Mouse (Mus musculus): ENCODE measurements around the gene Dclre1b.
A peak's percentile ranks its signal among the peaks of the same experiment; 100 is the strongest.
"Not testable (repeated sequence)": the region's sequence is repeated elsewhere in the genome, so short reads cannot be mapped to it uniquely, and the experiment has no call there.

The Dclre1b gene

DNA sequence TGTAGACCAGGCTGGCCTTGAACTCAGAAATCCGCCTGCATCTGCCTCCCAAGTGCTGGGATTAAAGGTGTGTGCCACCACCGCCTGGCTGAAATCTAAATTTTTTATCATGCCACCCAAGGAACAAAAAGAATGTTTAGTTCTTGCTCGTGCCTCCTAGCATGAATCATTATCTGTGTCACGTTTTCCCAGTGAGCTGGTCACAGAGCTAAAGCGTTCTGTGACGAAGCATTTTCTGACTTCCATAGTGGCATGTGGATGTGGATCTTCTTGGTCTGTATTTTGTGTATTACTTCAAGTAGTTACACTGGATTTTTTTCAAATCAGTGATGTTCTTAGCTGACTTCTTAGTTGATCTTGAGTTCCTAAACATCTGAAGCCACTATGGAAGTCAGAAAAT lies 1.7 kb upstream of the Dclre1b start:
- DNase-seq (ENCODE audit: low read depth) = no peak

DNA sequence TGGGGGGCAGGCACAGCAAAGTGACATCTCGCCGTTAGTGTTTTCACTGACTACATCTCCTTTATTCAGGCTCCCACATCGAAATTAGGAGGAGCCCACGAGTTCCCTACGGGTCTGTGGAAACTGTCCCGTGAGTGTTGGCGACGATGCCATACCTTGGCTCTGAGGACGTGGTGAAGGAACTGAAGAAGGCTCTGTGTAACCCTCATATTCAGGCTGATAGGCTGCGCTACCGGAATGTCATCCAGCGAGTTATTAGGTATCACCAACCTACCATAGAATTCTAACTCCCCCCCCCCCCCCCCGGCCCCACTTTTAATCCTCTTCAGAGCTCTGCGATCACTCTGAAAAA lies 531 bp upstream of the Dclre1b start:
- DNase-seq (ENCODE audit: low read depth) = no peak

DNA sequence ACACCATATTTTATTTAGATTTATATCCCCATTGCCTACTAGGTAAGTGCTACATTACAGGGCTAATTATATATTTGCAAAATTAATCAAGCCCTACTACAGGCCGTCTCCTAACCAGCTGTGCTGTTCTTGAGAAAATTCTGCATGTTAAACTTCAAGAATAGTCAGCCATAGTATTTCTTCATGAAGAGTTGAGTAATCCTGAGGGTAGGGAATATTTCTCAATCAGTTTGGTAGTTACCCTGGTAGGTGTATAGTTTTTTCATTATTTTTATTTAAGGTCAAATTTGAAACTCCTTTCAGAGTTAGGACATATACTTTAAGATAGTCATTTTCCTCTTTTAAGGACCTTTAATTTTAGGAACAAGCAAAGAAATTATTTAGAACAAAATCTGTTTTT lies 3.6 kb downstream of the Dclre1b start:
- no peak for DNase-seq (ENCODE audit: low read depth)

DNA sequence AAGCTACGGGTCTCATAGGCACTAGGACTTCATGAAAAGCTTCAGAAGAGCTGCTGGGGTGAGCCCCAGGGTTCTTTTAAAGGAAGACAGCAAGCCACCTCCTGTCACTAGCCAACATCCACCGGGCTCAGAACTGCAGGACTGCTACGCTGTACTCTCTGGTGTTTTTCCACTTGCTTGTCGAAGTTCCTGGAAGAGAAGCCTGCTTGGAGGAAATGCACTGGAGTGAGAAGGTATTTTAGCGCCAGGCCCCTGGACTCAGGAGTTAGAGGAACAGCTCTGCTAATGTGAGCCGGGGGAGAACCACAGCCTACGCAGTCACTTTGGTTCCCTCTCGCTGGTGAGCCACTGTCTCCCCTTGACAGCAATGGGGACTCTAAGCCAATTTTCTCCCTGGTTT lies 6.4 kb downstream of the Dclre1b start:
- DNase-seq (ENCODE audit: low read depth) = no peak

DNA sequence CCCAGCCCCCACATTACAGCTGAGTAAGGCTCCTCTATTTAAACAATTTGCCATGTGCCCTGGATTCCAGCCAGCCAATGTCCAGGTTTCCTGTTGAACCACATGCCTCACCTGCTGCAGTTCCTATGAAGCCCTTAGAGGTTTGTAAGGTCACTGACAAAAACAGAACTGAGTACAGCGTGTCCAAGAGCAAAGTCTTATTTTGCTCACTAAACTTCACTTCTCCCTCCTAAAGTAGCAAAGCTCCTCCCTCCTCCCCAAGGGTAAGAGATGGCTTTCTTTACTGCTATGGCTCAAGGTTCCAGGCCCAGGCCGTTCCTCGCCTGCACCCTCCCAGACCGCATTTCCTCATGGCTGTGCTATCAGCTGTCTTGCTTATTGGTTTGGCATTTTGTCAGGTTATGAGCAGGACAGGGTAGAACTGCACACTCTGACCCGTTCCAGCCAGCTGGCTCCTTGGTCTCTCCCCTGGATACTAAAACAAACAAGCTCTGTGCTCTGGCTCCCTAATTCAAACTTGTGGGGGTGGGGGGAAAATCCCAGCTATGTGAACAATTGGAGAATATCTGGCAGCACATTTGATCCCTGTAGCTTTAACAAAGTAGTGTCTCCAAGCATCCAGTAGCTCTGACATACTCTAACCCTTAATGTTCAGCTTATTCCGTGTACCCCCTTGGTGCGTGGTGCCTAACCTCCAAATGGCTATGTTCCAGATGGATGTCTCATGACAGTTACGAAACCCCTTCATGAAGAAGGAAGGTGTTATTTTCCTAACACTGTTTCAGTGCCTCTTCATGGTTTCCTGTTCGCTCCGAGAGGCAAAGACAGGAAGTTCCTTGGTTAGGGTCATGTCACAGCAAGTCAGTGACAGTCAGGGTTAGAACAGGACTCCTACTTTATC lies 7.4 kb downstream of the Dclre1b start:
- peak; percentile 82 for DNase-seq (ENCODE audit: low read depth)

DNA sequence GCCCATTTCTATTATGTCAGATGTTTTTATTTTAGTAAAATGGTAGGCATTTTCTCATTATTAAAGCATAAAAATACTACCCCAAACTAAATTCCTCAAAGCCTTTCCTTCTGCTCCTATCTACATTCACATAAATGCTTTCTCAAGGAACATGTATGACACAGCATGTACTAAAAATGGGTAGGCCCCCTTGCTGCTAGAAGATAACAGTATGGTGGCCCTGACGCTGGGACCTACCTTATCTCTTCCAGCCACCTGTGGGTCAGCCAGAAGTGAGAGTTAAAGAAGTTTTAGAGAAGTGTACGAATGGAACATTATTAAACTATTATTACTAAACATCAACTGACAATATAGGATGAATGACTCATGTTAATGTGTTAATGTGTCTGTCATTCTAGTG lies 9.7 kb downstream of the Dclre1b start:
- DNase-seq (ENCODE audit: low read depth) = no peak

DNA sequence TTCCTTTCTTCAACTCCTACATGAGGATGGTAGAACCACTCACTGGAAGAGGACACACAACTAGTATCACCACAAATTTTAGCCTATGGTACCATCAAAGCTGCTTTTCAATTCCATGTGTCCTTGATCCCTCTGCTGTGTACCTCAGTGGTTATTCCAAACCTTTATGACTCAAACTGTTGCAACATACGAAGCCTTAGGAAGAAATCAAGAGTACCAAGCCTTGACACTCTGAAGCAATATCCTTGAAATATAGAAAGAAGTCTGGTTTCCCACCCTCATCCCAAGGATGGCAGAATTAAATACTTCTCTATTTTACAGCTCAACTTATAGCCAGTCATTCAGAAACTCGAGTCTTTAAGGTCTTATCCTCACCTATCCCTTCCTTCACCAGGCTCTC lies 12.9 kb downstream of the Dclre1b start:
- DNase-seq (ENCODE audit: low read depth) = no peak

DNA sequence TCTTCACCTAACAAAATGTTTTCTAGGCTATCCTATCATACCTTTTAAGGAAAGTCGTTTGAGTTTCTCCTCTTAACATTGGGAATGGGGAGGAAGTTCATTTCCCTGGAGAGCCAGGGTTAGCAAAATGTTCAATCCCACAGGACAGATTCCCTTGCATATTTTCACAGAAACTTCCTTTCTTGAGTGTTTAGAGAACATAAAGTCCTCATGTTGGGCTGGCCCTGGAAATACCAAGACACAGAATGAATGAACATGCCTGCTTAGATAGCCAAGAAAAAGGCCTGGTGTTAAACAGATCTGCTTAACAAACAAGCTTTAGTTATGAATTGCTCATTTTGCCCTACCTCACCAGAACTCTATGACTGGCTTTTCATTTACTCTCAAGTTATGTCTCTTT lies 16.7 kb downstream of the Dclre1b start:
- DNase-seq (ENCODE audit: low read depth) = no peak

DNA sequence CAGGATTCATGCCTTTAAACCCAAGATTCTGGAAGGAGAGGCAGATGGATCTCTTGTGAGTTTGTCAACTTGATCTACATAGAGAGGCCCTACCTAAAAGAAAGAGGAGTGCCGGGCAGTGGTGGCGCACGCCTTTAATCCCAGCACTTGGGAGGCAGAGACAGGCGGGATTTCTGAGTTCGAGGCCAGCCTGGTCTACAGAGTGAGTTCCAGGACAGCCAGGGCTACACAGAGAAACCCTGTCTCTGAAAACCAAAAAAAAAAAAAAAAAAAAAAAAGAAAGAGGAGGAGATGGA lies 17.2 kb downstream of the Dclre1b start:
- not testable (repeated sequence) for DNase-seq (ENCODE audit: low read depth)

DNA sequence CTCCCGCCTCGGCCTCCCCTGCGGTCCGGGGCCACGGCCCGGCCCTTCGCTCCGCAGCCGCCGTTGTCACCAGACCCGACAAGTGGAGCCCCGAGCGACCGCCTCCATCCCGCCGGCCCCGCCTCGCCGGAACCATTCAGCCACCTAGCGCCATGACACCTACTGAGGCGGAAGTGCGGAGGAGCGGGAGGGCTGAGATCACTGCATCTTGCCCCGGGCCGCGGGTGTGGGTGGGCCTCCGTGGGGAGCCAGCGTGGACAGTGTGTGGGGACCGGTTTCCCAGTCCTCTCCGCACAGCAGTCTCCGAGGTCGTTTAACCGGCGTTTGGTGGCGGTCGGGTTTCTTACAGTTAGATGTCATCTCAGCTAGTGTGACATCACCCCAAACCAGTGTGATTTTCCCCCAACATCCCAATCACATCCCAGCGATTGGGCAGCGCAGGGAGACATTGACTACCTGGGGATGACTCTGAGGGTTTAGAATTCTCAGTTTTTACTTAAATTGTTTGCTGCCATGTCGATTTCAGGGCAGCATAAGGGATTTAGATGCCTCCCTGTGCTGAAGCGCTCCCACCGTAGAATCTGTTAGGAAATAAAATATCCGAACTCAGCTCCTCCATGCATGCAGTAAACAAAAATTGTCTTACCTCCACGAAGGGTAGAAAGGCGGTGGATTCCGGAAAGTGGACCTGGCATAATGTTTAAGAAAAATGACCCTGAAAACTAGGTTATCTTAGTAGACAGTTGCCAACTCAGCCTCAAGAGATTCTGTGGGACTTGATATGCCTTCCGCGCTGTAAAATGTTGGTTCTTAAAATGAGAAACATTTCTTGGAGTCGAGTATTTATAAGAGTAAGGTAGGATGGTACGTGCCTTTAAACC lies 17.8 kb downstream of the Dclre1b start, which contains the start of gene Hipk1:
Gene Hipk1 (minus strand): TSS at position 334 of the 881 bp plus-strand sequence.
- DNase-seq (ENCODE audit: low read depth) = no peak

DNA sequence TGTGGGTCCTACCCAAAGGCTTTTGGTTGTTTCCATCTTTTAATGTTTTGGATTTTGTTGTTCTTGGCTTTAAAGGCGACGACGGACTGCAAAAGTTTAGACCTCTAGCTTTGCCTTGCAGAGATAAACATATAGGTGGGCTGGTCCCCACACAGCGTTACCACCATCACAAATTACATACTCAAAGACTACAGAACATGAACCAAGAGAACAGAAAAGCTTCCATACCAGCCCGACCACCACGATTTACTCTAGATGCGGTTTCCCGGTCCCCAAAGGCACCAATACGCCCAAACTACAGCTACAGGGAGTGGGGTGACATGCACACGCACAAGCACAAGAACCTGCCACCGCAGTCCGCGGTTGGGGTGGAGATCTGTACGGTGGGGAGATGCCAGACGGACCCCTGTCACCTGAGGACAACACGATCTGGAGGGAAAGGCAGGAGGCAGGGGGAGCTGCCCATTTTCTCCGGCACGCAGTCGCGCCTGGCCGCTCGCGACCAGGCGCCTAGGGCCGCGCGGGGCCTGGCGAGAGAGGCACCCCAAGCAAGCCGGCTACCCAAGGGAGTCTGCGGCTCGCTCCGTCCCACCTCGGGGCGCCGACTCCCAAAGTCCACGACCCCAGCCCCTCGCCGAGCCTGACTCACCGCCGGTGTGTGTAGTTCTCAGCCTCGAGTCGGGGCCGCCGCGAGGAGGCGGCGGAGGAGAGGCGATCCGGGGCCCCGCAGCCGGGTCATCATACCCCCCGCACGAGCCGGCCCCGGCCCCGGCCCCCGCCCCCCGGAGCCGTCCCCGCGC lies 18.7 kb downstream of the Dclre1b start:
- DNase-seq (ENCODE audit: low read depth) = no peak

DNA sequence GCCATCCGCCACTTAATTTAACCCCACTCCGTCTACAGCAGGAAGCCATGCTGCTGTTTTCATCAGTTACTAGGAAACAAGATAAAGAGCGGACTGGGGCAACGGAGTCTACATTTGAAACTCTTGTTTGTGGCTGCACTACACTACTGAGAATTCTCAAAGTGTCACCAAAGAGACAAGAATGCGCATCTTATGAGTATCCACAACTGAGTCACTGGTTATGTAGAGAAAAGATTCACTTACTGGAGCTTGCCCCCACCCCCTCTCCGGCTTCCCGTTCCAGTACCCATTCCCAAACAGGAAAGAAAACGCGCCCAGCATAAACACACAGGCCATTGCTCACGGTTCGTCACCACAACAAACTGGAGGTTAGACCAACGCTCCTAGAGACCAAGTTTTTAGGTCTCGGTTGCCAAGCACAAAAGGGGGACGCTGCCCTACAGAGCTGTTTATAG lies 19.3 kb downstream of the Dclre1b start:
- DNase-seq (ENCODE audit: low read depth) = no peak

DNA sequence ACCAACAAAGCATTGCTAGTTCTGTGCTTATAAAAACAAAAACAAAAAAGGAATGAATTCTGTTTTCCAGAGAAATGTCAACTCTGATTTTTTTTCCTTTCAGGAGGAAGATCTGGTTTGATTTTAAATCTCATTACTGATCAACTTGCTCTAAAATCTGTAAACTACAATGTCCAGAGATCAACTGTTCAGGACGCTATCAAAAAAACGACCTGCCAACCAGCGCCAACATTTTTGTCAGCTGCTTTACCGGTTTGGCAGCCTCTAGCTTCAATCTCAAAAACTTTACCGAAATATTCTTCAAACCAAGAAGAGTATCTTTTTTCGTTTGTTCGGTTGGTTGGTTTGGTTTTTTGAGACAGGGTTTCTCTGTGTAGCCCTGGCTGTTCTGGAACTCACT lies 20.1 kb downstream of the Dclre1b start:
- DNase-seq (ENCODE audit: low read depth) = no peak

DNA sequence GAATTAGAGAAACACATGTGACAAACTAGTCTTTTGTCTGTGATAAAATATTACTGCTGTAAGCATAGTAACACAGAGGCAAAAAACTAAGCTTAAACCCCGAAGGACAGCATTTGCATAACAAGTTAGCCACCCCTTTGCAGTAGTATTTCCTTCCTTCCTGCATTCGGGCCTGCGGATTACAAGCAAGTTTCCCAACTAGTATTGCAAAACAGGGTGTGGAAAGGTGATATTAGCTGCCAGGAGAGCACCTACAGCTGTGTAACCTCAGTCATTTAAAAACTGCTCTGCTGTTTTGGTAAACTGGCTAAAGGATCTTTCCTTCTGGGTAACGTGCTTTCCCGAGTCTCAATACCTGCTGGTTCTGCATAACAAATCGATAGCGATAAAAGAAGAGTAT lies 22.0 kb downstream of the Dclre1b start:
- no peak for DNase-seq (ENCODE audit: low read depth)

DNA sequence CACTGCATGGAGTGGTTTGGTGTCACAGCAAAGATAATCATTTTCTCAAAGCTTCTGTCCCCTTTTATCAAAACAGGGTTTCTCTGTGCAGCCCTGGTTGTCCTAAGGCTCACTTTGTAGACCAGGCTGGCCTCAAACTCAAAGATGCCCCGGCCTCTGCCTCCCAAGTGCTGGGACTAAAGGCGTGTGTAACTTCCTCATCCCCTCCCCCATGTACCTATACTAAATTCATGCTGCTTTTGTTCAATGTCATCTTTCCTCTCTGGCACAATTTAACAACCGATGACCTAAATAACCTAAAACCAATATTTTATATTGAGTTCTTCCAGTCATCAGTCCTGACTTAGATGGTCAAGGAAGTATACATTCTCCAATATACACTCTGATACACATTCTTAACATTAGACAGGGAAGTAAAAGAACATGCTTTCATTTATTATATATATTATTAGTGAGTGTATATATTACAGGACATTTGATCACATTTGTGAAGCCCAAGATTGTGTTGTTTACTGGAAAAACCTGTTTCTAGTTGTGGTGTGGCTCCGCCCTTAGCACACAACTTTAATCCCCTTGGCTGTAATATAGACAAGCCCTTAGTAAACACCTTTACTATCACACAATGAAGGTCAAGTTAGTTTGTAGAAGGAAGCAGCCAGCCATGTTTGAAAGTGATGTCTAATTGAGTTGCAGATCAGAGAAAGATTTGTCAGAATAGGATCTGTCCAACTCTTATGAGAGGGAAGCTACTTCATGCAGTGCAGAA lies 26.2 kb downstream of the Dclre1b start:
- DNase-seq (ENCODE audit: low read depth) = no peak

DNA sequence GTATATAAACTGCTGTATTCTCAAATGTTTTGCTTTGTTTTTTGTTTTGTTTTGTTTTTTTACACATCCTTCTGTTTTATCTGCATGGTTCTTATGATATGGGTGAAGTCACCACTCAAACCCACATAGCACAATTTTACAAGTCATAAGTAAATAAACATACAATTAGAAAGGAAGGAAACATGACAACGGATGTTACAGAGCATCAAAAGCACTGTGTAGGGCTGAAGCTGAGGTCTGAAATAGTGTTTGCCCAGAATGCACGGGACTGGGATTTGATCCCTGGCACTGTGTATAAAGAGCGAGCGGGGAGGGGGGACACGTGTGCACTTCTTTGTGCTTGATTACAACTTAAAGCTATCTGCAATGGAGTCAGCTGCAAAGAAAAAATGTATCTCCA lies 28.5 kb downstream of the Dclre1b start:
- DNase-seq (ENCODE audit: low read depth) = no peak

DNA sequence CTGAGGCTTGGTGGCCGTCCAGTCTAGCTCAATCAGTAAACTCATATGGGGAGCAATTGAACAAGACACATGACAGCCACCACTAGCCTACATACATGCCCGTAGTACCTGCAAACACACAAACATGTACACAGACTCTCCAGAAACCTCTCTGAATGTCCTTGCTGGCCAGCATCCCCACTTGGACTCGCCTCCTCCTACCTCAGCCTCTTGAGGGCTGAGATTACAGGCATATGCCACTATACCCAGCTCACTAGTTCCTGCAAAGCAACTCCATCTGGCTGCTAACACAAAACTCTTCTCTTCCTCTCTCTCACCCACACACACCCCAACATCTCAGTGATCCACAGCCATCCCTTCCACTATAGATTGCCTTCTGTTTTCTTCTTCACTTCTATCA lies 29.0 kb downstream of the Dclre1b start:
- DNase-seq (ENCODE audit: low read depth) = no peak

DNA sequence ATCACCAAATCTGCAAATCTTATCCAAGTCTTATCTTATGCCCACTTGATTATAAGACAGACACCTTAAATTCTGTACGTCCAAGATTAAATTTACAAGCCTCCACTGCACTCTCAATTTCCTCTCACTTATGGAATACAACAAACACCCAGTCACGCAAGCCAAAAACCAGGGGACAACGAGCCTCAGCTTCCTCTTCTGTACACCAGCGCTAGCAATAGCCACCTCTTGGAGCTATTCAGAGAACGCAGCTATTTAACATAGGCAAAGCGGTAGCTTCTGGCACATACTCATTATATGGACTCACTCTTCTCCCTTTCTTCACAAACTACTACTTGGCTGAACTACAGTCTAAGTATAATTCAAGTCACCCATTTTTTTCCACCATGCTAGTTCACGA lies 30.1 kb downstream of the Dclre1b start:
- DNase-seq (ENCODE audit: low read depth) = no peak

DNA sequence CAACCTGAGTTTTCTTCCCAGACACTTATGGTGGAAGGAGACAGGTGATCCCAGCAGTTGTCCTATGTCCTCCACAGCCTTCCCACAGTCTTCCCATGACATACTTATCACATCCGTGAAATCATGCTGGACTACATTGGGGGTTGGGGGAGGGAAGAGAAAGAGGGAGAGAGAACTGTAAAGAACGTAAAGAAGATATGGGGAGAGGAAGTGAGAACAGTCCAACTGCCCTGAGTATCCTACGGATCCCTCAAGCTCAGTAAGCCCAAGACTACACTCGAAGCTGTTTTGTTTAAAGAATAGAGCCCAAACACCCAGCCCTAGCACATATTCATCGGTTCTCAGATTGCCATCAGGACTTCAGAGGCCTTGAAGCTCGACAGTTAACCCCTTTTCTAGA lies 30.6 kb downstream of the Dclre1b start:
- DNase-seq (ENCODE audit: low read depth) = no peak

DNA sequence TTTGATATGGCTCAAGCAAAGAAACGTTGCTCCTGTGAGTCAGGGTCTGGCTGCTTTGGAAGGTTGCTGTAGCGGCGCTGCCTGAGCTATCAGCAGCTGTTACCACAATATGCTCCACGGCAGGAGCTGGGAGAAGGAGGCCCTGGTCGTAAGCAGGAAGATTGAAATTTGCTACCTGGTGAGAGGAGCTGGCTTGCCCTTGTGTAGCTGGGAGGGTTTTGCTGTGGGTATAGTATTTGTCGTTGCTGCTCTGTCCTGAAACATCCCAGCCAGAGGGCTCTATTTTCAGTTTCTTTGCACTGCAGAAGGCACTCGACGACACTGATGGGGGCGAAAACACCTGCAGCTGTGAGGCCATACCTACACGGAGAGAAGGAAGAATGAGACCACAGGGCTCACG lies 31.3 kb downstream of the Dclre1b start:
- DNase-seq (ENCODE audit: low read depth) = no peak

DNA sequence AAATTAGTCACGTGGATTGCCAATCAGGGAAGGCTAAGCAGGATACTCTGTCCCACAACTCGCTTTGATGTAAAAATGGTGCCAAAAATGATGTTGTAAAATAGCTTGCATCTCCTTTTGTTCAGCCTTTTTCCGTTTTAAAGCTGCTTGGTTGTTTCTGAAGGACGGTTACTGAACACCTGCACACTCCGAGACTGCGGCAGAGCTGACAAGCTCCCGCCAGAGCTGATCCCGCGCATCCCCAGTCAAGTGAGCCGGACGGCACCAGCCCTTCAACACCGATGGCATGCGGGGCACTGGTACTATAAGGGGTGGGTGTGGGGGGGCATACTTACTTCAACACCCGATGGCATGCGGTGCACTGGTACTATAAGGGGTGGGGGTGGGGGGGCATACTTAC lies 35.2 kb downstream of the Dclre1b start:
- no peak for DNase-seq (ENCODE audit: low read depth)

DNA sequence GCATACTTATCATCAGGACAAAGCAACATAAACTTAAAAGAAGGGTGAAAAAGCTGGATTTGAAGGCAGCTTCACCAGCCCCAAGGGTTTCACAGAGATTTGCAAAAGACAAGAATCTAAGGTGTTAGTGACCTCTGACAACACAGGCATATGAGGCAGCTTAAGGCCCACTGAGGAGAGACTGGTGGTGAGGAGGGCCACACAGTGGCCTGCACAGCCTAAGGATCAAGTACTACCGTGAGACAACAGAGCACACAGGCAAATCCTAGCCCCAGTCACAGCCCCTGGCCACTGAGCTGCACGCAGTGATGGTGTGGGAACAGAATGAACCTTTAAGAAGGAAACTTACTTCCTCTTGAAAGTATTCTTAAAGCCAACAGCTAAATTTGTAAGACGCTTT lies 35.7 kb downstream of the Dclre1b start:
- no peak for DNase-seq (ENCODE audit: low read depth)
